In the genomic region with DNA sequence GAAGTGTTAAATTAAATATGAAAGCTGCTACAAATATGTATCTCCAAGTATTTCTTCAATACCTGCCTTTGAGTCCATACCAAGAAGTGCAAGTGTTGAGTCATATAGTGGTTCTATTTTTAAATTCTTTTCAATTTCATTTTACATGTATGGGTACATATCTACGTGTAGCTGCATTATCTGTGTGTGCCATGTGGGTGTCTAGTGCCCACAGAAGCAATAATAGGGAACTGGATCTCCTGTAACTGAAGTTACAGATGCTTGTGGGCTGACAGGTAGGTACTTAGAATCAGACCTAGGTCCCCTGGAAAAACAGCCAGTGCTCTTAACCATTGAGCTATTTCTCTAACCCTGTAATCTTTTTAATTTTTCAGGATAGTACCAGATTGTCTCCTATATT, we compare ENCODE assay signal across 24 mouse cellular contexts. TPM values are rescaled to one million over a fixed set of nuclear protein-coding genes. Genes with fewer than 3 reads are reported as not detected.
A peak's percentile ranks its signal among the peaks of the same experiment; 100 is the strongest.
DNase-seq lines count a peak whose midpoint lies in the region; ATAC-seq and TF ChIP-seq lines count a peak whose summit lies in the region.
"Had no signal": no experiment of that assay in that cellular context is flagged by ENCODE, and none has a peak within 500 bp of the region (broad histone marks: within the 10 kb centered on the region; RNA-seq: fewer than 3 reads in every experiment).

No protein-coding gene starts in this region.

- H3K4me2 ChIP-seq in liver, embryonic 11.5 days, result no peak overlapping the region
- no peak overlapping the region for H3K4me2 ChIP-seq in liver, embryonic 12.5 days
- no peak overlapping the region for H3K4me2 ChIP-seq in liver, postnatal 0 days (ENCODE audit: low read depth, low read length)
- H3K4me2 ChIP-seq in hindbrain, postnatal 0 days (ENCODE audit: low read depth, low read length), result no peak overlapping the region
- H3K4me2 ChIP-seq: embryonic facial prominence, embryonic 12.5 days; embryonic facial prominence, embryonic 15.5 days; forebrain, embryonic 12.5 days; forebrain, embryonic 15.5 days; heart, embryonic 11.5 days; hindbrain, embryonic 12.5 days; hindbrain, embryonic 15.5 days had no signal

- no peak overlapping the region for H3K4me3 ChIP-seq in liver, embryonic 11.5 days (ENCODE audit: low read depth, low read length)
- no peak overlapping the region for H3K4me3 ChIP-seq in liver, embryonic 12.5 days
- no peak overlapping the region for H3K4me3 ChIP-seq in liver, postnatal 0 days (ENCODE audit: low read depth, low read length)
- H3K4me3 ChIP-seq in hindbrain, postnatal 0 days (ENCODE audit: low read length), result no peak overlapping the region
- H3K4me3 ChIP-seq in layer of hippocampus, adult 2 months, result no peak overlapping the region
- H3K4me3 ChIP-seq: embryonic facial prominence, embryonic 12.5 days; embryonic facial prominence, embryonic 15.5 days; erythroblast, embryonic 14.5 days; forebrain, embryonic 12.5 days; forebrain, embryonic 15.5 days; heart, adult 2 months; hindbrain, embryonic 12.5 days; hindbrain, embryonic 15.5 days had no signal

- TF ChIP-seq CTCF in liver, postnatal 0 days (IDR thresholded peaks at IDR 0.05; ENCODE audit: low read depth), result no peak
- no peak for TF ChIP-seq CTCF in hindbrain, postnatal 0 days (IDR thresholded peaks at IDR 0.05; ENCODE audit: low read depth)
- TF ChIP-seq CTCF in layer of hippocampus, adult 2 months (conservative IDR thresholded peaks at IDR 0.05), result no peak

- no peaks in the 10 kb centered on the region for H3K4me1 ChIP-seq in liver, embryonic 11.5 days (replicated peaks; ENCODE audit: control insufficient read depth, insufficient read depth, low read length)
- H3K4me1 ChIP-seq in liver, embryonic 12.5 days, result peaks cover 18% of the 10 kb centered on the region
- no peaks in the 10 kb centered on the region for H3K4me1 ChIP-seq in liver, postnatal 0 days (ENCODE audit: insufficient read depth)
- no peaks in the 10 kb centered on the region for H3K4me1 ChIP-seq in hindbrain, postnatal 0 days (ENCODE audit: insufficient read depth, low read length)
- H3K4me1 ChIP-seq: embryonic facial prominence, embryonic 12.5 days; embryonic facial prominence, embryonic 15.5 days; forebrain, embryonic 12.5 days; forebrain, embryonic 15.5 days; hindbrain, embryonic 12.5 days; hindbrain, embryonic 15.5 days had no signal

- ATAC-seq in liver, embryonic 11.5 days (replicated peaks; ENCODE audit: low FRiP score), result peak; percentile 56; the same call in 1 of the 2 replicates
- ATAC-seq in liver, embryonic 12.5 days, result peak; percentile 65; the same call in 1 of the 2 replicates
- no peak for ATAC-seq in liver, postnatal 0 days
- no peak for ATAC-seq in hindbrain, postnatal 0 days
- ATAC-seq: forebrain, embryonic 15.5 days; intestine, embryonic 16.5 days had no signal

- no peak overlapping the region for H3K27ac ChIP-seq in liver, embryonic 11.5 days (ENCODE audit: low read depth, low read length)
- no peak overlapping the region for H3K27ac ChIP-seq in liver, embryonic 12.5 days
- H3K27ac ChIP-seq in liver, postnatal 0 days (ENCODE audit: low read depth), result no peak overlapping the region
- H3K27ac ChIP-seq in hindbrain, postnatal 0 days, result no peak overlapping the region
- no peak overlapping the region for H3K27ac ChIP-seq in layer of hippocampus, adult 2 months
- H3K27ac ChIP-seq: embryonic facial prominence, embryonic 12.5 days; embryonic facial prominence, embryonic 15.5 days; forebrain, embryonic 12.5 days; forebrain, embryonic 15.5 days; heart, adult 2 months; hindbrain, embryonic 12.5 days; hindbrain, embryonic 15.5 days had no signal

- H3K27me3 ChIP-seq in liver, embryonic 11.5 days (replicated peaks; ENCODE audit: control insufficient read depth, insufficient read depth, low read length), result no peaks in the 10 kb centered on the region
- H3K27me3 ChIP-seq in liver, embryonic 12.5 days (replicated peaks), result no peaks in the 10 kb centered on the region
- no peaks in the 10 kb centered on the region for H3K27me3 ChIP-seq in liver, postnatal 0 days (ENCODE audit: insufficient read depth, low read length)
- no peaks in the 10 kb centered on the region for H3K27me3 ChIP-seq in hindbrain, postnatal 0 days (ENCODE audit: insufficient read depth, low read length)
- H3K27me3 ChIP-seq: embryonic facial prominence, embryonic 12.5 days; embryonic facial prominence, embryonic 15.5 days; forebrain, embryonic 12.5 days; hindbrain, embryonic 12.5 days; hindbrain, embryonic 15.5 days had no signal

- no peak for DNase-seq in liver, embryonic 11.5 days (ENCODE audit: low spot score)
- no peak for DNase-seq in liver
- no peak for DNase-seq in liver, postnatal 0 days
- no peak for DNase-seq in hindbrain, postnatal 0 days (ENCODE audit: low spot score)
- DNase-seq in layer of hippocampus, adult 2 months (ENCODE audit: low spot score in 2 of 2), result no peak
- no peak for DNase-seq in adrenal gland, postnatal 25 days
- DNase-seq: adrenal gland, postnatal 10 days; B cell, adult 2 months; cerebellum, adult 11-12 months; cerebellum, adult 9-10 months; cerebellum, postnatal 14 days; gastrocnemius, postnatal 25 days; heart, adult 2 months had no signal

- 28% methylated on average over 1 of the region's 1 CpGs for WGBS in liver, embryonic 11.5 days
- 15% methylated on average over 1 of the region's 1 CpGs for WGBS in liver, embryonic 12.5 days (ENCODE audit: insufficient replicate concordance)
- 22% methylated on average over 1 of the region's 1 CpGs for WGBS in liver, postnatal 0 days (ENCODE audit: insufficient replicate concordance)
- WGBS in hindbrain, postnatal 0 days, result 63% methylated on average over 1 of the region's 1 CpGs

- H3K9ac ChIP-seq in liver, embryonic 11.5 days (ENCODE audit: low read depth, low read length), result no peak overlapping the region
- no peak overlapping the region for H3K9ac ChIP-seq in liver, embryonic 12.5 days
- no peak overlapping the region for H3K9ac ChIP-seq in liver, postnatal 0 days (replicated peaks)
- H3K9ac ChIP-seq in hindbrain, postnatal 0 days (replicated peaks; ENCODE audit: low read length), result no peak overlapping the region
- H3K9ac ChIP-seq: embryonic facial prominence, embryonic 12.5 days; embryonic facial prominence, embryonic 15.5 days; forebrain, embryonic 12.5 days; forebrain, embryonic 15.5 days; hindbrain, embryonic 12.5 days; hindbrain, embryonic 15.5 days had no signal

- no peaks in the 10 kb centered on the region for H3K36me3 ChIP-seq in liver, embryonic 11.5 days (ENCODE audit: control insufficient read depth, insufficient read depth, low read length)
- H3K36me3 ChIP-seq in liver, embryonic 12.5 days, result no peaks in the 10 kb centered on the region
- H3K36me3 ChIP-seq in liver, postnatal 0 days (replicated peaks; ENCODE audit: insufficient read depth, low read length), result no peaks in the 10 kb centered on the region
- no peaks in the 10 kb centered on the region for H3K36me3 ChIP-seq in hindbrain, postnatal 0 days (ENCODE audit: insufficient read depth, low read length)
- H3K36me3 ChIP-seq: embryonic facial prominence, embryonic 12.5 days; embryonic facial prominence, embryonic 15.5 days; forebrain, embryonic 12.5 days; forebrain, embryonic 15.5 days; G1E; hindbrain, embryonic 12.5 days; hindbrain, embryonic 15.5 days had no signal

- peak; percentile 47; the same call in 1 of the 2 replicates for TF ChIP-seq EP300 in liver, postnatal 0 days (IDR thresholded peaks at IDR 0.05; ENCODE audit: low read depth)

- no peaks in the 10 kb centered on the region for H3K9me3 ChIP-seq in liver, embryonic 11.5 days (ENCODE audit: control insufficient read depth, low read length)
- H3K9me3 ChIP-seq in liver, embryonic 12.5 days (replicated peaks), result no peaks in the 10 kb centered on the region
- H3K9me3 ChIP-seq in liver, postnatal 0 days (ENCODE audit: low read length), result no peaks in the 10 kb centered on the region
- H3K9me3 ChIP-seq in hindbrain, postnatal 0 days (ENCODE audit: low read length), result no peaks in the 10 kb centered on the region
- H3K9me3 ChIP-seq: embryonic facial prominence, embryonic 12.5 days; embryonic facial prominence, embryonic 15.5 days; forebrain, embryonic 12.5 days; forebrain, embryonic 15.5 days; G1E; hindbrain, embryonic 12.5 days; hindbrain, embryonic 15.5 days had no signal

RNA-seq across cellular contexts. Expression of gene Ppt1, which starts 24.9 kb away (rescaled TPM):
- polyA plus RNA-seq in liver, embryonic 11.5 days (2014; fragmentation: Nextera tagmentation; extraction: Ambion mirVana), result 42.9 and 44.5 TPM in 2 replicates
- 25.0 and 26.0 TPM in 2 replicates for polyA plus RNA-seq in liver, embryonic 12.5 days (2016; fragmentation: Nextera tagmentation; extraction: Ambion mirVana)
- 18.6 and 20.3 TPM in 2 replicates for polyA plus RNA-seq in liver, postnatal 0 days (2015; fragmentation: Nextera tagmentation; extraction: Ambion mirVana)
- 29.0 and 36.4 TPM in 2 replicates for total RNA-seq in hindbrain, postnatal 0 days (2014; rRNA removed)
- 88.5 and 89.7 TPM in 2 replicates for polyA plus RNA-seq in hindbrain, postnatal 0 days (2015; fragmentation: Nextera tagmentation; extraction: Ambion mirVana)
- 10 to 100 TPM; 84.6 to 88.1 TPM for total RNA-seq in layer of hippocampus, adult 2 months (2021)
- 68.1 and 70.8 TPM in 2 replicates for total RNA-seq in adrenal gland, postnatal 25 days (2021)

Comparison
In these comparisons a context has a peak if more than half of its experiments do, and no peak if none do; other contexts are left out.
1. ATAC-seq: peak in liver, embryonic 11.5 days (single experiment) and liver, embryonic 12.5 days (single experiment); none in liver, postnatal 0 days (single experiment) and hindbrain, postnatal 0 days (single experiment).